In the genomic region with DNA sequence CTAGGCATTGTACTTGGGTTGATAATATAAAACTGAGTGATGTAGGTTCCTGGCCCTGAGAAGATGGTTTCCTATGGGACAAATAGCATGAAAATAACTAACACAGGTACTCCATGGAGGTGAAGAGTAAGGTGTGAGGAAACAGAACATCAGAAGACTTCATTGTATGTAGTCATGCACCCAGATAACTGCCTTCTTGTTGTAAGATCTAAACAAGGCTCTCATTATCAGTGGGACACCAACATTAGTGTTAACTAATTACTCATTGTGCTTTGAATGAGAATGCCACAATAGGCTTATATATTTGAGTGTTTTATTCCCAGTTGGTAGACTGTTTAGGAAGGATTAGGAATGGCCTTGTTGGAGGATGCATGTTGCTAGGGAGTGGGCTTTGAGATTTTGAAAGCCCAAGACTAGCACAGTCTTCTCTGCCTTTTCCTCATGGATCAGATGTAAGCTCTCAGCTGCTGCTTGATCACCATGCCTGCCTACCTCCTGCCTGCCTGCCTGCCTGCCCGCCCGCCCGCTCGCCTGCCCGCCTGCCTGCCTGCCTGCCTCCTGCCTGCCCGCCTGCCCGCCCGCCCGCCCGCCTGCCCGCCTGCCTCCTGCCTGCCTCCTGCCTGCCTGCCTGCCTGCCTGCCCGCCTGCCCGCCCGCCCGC, we compare ENCODE assay signal across 9 mouse cellular contexts.
DNase-seq lines count a peak whose midpoint lies in the region; ATAC-seq and TF ChIP-seq lines count a peak whose summit lies in the region.
"Had no signal": no experiment of that assay in that cellular context is flagged by ENCODE, and none has a peak within 500 bp of the region (broad histone marks: within the 10 kb centered on the region; RNA-seq: fewer than 3 reads in every experiment).

No protein-coding gene starts in this region.

- no peaks in the 10 kb centered on the region for H3K27me3 ChIP-seq in heart, postnatal 0 days (ENCODE audit: control insufficient read depth, insufficient read depth, low read length)
- no peaks in the 10 kb centered on the region for H3K27me3 ChIP-seq in forebrain, embryonic 11.5 days (ENCODE audit: control insufficient read depth, insufficient read depth, low read length)
- no peaks in the 10 kb centered on the region; the same call in 1 of the 2 replicates for H3K27me3 ChIP-seq in limb, embryonic 12.5 days
- no peaks in the 10 kb centered on the region for H3K27me3 ChIP-seq in neural tube, embryonic 12.5 days (replicated peaks)
- H3K27me3 ChIP-seq: CH12.LX had no signal

- WGBS in heart, postnatal 0 days: 55% methylated on average over 5 of the region's 15 CpGs
- 39% methylated on average over 5 of the region's 15 CpGs for WGBS in forebrain, embryonic 11.5 days
- WGBS in limb, embryonic 12.5 days: 44% methylated on average over 5 of the region's 15 CpGs
- WGBS in neural tube, embryonic 12.5 days: 38% methylated on average over 4 of the region's 15 CpGs

- H3K4me1 ChIP-seq in heart, postnatal 0 days (ENCODE audit: control insufficient read depth, insufficient read depth): peaks cover 9% of the 10 kb centered on the region; the same call in 1 of the 2 replicates
- H3K4me1 ChIP-seq in forebrain, embryonic 11.5 days (replicated peaks; ENCODE audit: control insufficient read depth, insufficient read depth, low read length): no peaks in the 10 kb centered on the region
- H3K4me1 ChIP-seq in limb, embryonic 12.5 days (replicated peaks): peaks cover 17% of the 10 kb centered on the region
- no peaks in the 10 kb centered on the region for H3K4me1 ChIP-seq in neural tube, embryonic 12.5 days

- H3K9me3 ChIP-seq in heart, postnatal 0 days (replicated peaks; ENCODE audit: control insufficient read depth, low read length): no peaks in the 10 kb centered on the region
- no peaks in the 10 kb centered on the region for H3K9me3 ChIP-seq in forebrain, embryonic 11.5 days (ENCODE audit: control insufficient read depth, low read length)
- H3K9me3 ChIP-seq in limb, embryonic 12.5 days: no peaks in the 10 kb centered on the region
- H3K9me3 ChIP-seq in neural tube, embryonic 12.5 days: no peaks in the 10 kb centered on the region

- intact Hi-C loops in gastrocnemius, postnatal 36 days (cut with DNase I): no loop called here

- peak overlapping the region; percentile 30 for H3K4me3 ChIP-seq in heart, postnatal 0 days (ENCODE audit: low read depth, low read length)
- H3K4me3 ChIP-seq in forebrain, embryonic 11.5 days (ENCODE audit: low read depth, low read length): peak overlapping the region; percentile 19
- H3K4me3 ChIP-seq in limb, embryonic 12.5 days (replicated peaks): peak overlapping the region; percentile 34
- H3K4me3 ChIP-seq in neural tube, embryonic 12.5 days: peak overlapping the region; percentile 25

- no peak for ATAC-seq in heart, postnatal 0 days (ENCODE audit: insufficient read depth, low read depth)
- 0 out of 2 replicates have a peak, but pooled peaks have one; percentile 46 for ATAC-seq in forebrain, embryonic 11.5 days (replicated peaks; ENCODE audit: low FRiP score)
- no peak for ATAC-seq in limb, embryonic 12.5 days (ENCODE audit: insufficient number of reproducible peaks, insufficient read depth, low FRiP score, low TSS enrichment, low read depth)
- no peak for ATAC-seq in neural tube, embryonic 12.5 days (ENCODE audit: low FRiP score, low read depth)

- H3K9ac ChIP-seq in heart, postnatal 0 days (replicated peaks; ENCODE audit: low read depth, low read length): no peak overlapping the region
- H3K9ac ChIP-seq in forebrain, embryonic 11.5 days (ENCODE audit: low read length): no peak overlapping the region
- no peak overlapping the region for H3K9ac ChIP-seq in limb, embryonic 12.5 days (replicated peaks)
- H3K9ac ChIP-seq in neural tube, embryonic 12.5 days: 0 out of 2 replicates have a peak overlapping the region, but pooled peaks have one; percentile 40

- no peak for TF ChIP-seq CTCF in heart, postnatal 0 days (IDR thresholded peaks at IDR 0.05; ENCODE audit: low read depth)

- DNase-seq in heart, postnatal 0 days (ENCODE audit: low spot score): no peak
- DNase-seq in heart, adult 11 months: no peak
- peak; percentile 61 for DNase-seq in forebrain, embryonic 11.5 days (ENCODE audit: low spot score)
- no peak for DNase-seq in ovary, postnatal 14 days (ENCODE audit: low spot score)
- DNase-seq in cerebellum, postnatal 10 days: no peak
- DNase-seq in gastrocnemius, postnatal 36 days: no peak

- peak overlapping the region; percentile 51 for H3K4me2 ChIP-seq in heart, postnatal 0 days (ENCODE audit: low read depth, low read length)
- H3K4me2 ChIP-seq in forebrain, embryonic 11.5 days (ENCODE audit: low read depth, low read length, severe bottlenecking): 0 out of 2 replicates have a peak overlapping the region, but pooled peaks have one; percentile 15
- peak overlapping the region; percentile 47 for H3K4me2 ChIP-seq in limb, embryonic 12.5 days
- H3K4me2 ChIP-seq in neural tube, embryonic 12.5 days (replicated peaks): peak overlapping the region; percentile 46

- H3K36me3 ChIP-seq in heart, postnatal 0 days (replicated peaks; ENCODE audit: control insufficient read depth, insufficient read depth, low read length): no peaks in the 10 kb centered on the region
- no peaks in the 10 kb centered on the region for H3K36me3 ChIP-seq in forebrain, embryonic 11.5 days (ENCODE audit: control insufficient read depth, insufficient read depth, low read length)
- no peaks in the 10 kb centered on the region for H3K36me3 ChIP-seq in limb, embryonic 12.5 days
- no peaks in the 10 kb centered on the region for H3K36me3 ChIP-seq in neural tube, embryonic 12.5 days

- TF ChIP-seq EP300 in heart, postnatal 0 days (IDR thresholded peaks at IDR 0.05; ENCODE audit: low read depth): no peak

- no peak overlapping the region for H3K27ac ChIP-seq in heart, postnatal 0 days (ENCODE audit: low read depth)
- H3K27ac ChIP-seq in forebrain, embryonic 11.5 days (ENCODE audit: low read depth, low read length): no peak overlapping the region
- no peak overlapping the region for H3K27ac ChIP-seq in limb, embryonic 12.5 days
- H3K27ac ChIP-seq in neural tube, embryonic 12.5 days: no peak overlapping the region
